In the genomic region with DNA sequence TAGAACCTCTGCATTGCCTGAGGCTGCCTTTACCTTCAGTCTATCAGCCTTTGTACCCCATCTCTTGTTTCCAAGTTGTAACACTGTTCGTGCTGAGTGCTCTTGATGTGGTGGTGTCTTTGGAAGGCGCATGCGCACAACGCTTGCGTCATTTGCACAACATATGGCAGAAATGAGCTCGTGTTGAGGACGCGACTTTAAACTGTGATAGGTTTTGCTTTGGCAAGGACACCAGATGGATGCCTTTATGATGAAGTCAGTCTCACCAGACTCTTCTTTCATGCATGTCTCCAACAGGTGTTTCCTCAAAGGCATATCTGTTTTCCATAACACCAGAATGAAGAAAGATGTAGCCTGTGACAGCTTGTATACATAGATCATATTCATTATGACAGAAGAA, we compare ENCODE assay signal across 26 mouse cellular contexts.
A peak's percentile ranks its signal among the peaks of the same experiment; 100 is the strongest.
DNase-seq lines count a peak whose midpoint lies in the region; ATAC-seq and TF ChIP-seq lines count a peak whose summit lies in the region.
"Had no signal": no experiment of that assay in that cellular context is flagged by ENCODE, and none has a peak within 500 bp of the region (broad histone marks: within the 10 kb centered on the region; RNA-seq: fewer than 3 reads in every experiment).

No protein-coding gene starts in this region.

- no peak overlapping the region for H3K9ac ChIP-seq in forebrain, postnatal 0 days
- no peak overlapping the region for H3K9ac ChIP-seq in CH12.LX (ENCODE audit: insufficient read depth, low read depth)
- H3K9ac ChIP-seq: embryonic facial prominence, embryonic 12.5 days; forebrain, embryonic 15.5 days; heart, embryonic 12.5 days; heart, embryonic 15.5 days; hindbrain, embryonic 13.5 days; intestine, embryonic 15.5 days had no signal

- no peak overlapping the region for H3K4me3 ChIP-seq in forebrain, postnatal 0 days (ENCODE audit: low read depth, low read length)
- no peak overlapping the region for H3K4me3 ChIP-seq in forebrain, embryonic 10.5 days
- H3K4me3 ChIP-seq in CH12.LX (replicated peaks in 1 of 3; ENCODE audit: low read depth in 2 of 3, low read length in 2 of 3, poor library complexity in 1 of 3) = peak overlapping the region in 2 of 3 experiments; percentile 2 to 13
- H3K4me3 ChIP-seq: embryonic facial prominence, embryonic 12.5 days; erythroblast, embryonic 14.5 days; forebrain, embryonic 15.5 days; heart, embryonic 12.5 days; heart, embryonic 15.5 days; hindbrain, embryonic 10.5 days; hindbrain, embryonic 13.5 days; intestine, embryonic 15.5 days had no signal

- no peaks in the 10 kb centered on the region for H3K27me3 ChIP-seq in forebrain, postnatal 0 days (ENCODE audit: insufficient read depth, low read length)
- H3K27me3 ChIP-seq in forebrain, embryonic 10.5 days (ENCODE audit: poor library complexity, severe bottlenecking) = no peaks in the 10 kb centered on the region
- H3K27me3 ChIP-seq in CH12.LX (replicated peaks) = no peaks in the 10 kb centered on the region
- H3K27me3 ChIP-seq: embryonic facial prominence, embryonic 12.5 days; forebrain, embryonic 15.5 days; heart, embryonic 15.5 days; hindbrain, embryonic 13.5 days; intestine, embryonic 15.5 days had no signal

- H3K27ac ChIP-seq in forebrain, postnatal 0 days (ENCODE audit: low read depth, low read length) = no peak overlapping the region
- no peak overlapping the region for H3K27ac ChIP-seq in forebrain, embryonic 10.5 days
- no peak overlapping the region for H3K27ac ChIP-seq in CH12.LX (ENCODE audit: insufficient read depth, low read depth)
- H3K27ac ChIP-seq: embryonic facial prominence, embryonic 12.5 days; forebrain, embryonic 15.5 days; heart, embryonic 15.5 days; hindbrain, embryonic 10.5 days; hindbrain, embryonic 13.5 days; intestine, embryonic 15.5 days had no signal

- dilution Hi-C loops in CH12.LX (cut with MboI; ENCODE audit: extremely low pct_ligation_motif_present, extremely low pct_unique_long_range_greater_than_20kb, low sequenced_read_pairs) = no loop called here

- H3K4me2 ChIP-seq in forebrain, postnatal 0 days (ENCODE audit: low read depth) = no peak overlapping the region
- H3K4me2 ChIP-seq in CH12.LX (ENCODE audit: insufficient read depth, low read depth, poor library complexity, severe bottlenecking) = peak overlapping the region; percentile 17
- H3K4me2 ChIP-seq: embryonic facial prominence, embryonic 12.5 days; forebrain, embryonic 15.5 days; heart, embryonic 12.5 days; heart, embryonic 15.5 days; hindbrain, embryonic 13.5 days; intestine, embryonic 15.5 days had no signal

- no peaks in the 10 kb centered on the region for H3K79me2 ChIP-seq in CH12.LX (replicated peaks; ENCODE audit: control insufficient read depth, extremely low read depth, insufficient read depth, poor library complexity, severe bottlenecking)

- no peak for ATAC-seq in forebrain, postnatal 0 days
- ATAC-seq: activated CD4-positive, CD25-positive, alpha-beta regulatory T cell, adult 4 months; CD4-positive, CD25-positive, alpha-beta regulatory T cell, adult 4 months; forebrain, embryonic 15.5 days; hindbrain, embryonic 16.5 days; intestine, embryonic 15.5 days had no signal

- 78% methylated on average over 8 of the region's 8 CpGs for WGBS in forebrain, postnatal 0 days
- 98% methylated on average over 8 of the region's 8 CpGs for WGBS in forebrain, embryonic 10.5 days

- peak; percentile 20 for DNase-seq in forebrain, postnatal 0 days
- no peak for DNase-seq in forebrain, embryonic 10.5 days (ENCODE audit: extremely low spot score, low spot score)
- DNase-seq in CH12.LX (ENCODE audit: extremely low read depth) = no peak
- DNase-seq in brain, embryonic 14.5 days (ENCODE audit: low read depth) = peak; percentile 44
- DNase-seq in mesoderm, embryonic 11.5 days (ENCODE audit: low read depth, low spot score) = peak; percentile 38
- no peak for DNase-seq in lung, postnatal 25 days (ENCODE audit: low spot score)
- DNase-seq: adrenal gland, adult 8-10 months; adrenal gland, postnatal 25 days; cerebellum, adult 18-20 months; cerebellum, adult 9-10 months; cerebellum, postnatal 14 days; gastrocnemius, postnatal 10 days; gastrocnemius, postnatal 36 days; heart, postnatal 10 days; heart, postnatal 36 days had no signal

- no peaks in the 10 kb centered on the region for H3K9me3 ChIP-seq in forebrain, postnatal 0 days (ENCODE audit: low read length)
- no peaks in the 10 kb centered on the region for H3K9me3 ChIP-seq in forebrain, embryonic 10.5 days
- peaks cover 4% of the 10 kb centered on the region for H3K9me3 ChIP-seq in CH12.LX (replicated peaks; ENCODE audit: low read length)
- H3K9me3 ChIP-seq: forebrain, embryonic 15.5 days; heart, embryonic 15.5 days; hindbrain, embryonic 10.5 days; hindbrain, embryonic 13.5 days; intestine, embryonic 15.5 days had no signal

- in situ Hi-C loops in CH12.LX (cut with MboI; ENCODE audit: low pct_ligation_motif_present, low pct_unique_long_range_greater_than_20kb, low sequenced_read_pairs) = no loop called here

- no peaks in the 10 kb centered on the region for H3K4me1 ChIP-seq in forebrain, postnatal 0 days (ENCODE audit: insufficient read depth)
- peaks cover 20% of the 10 kb centered on the region for H3K4me1 ChIP-seq in forebrain, embryonic 10.5 days
- H3K4me1 ChIP-seq in CH12.LX (ENCODE audit: control insufficient read depth in 1 of 2, insufficient read depth in 2 of 2) = peaks cover 4 to 17% of the 10 kb centered on the region in 2 experiments; a peak in 2 of 4 replicates
- H3K4me1 ChIP-seq: forebrain, embryonic 15.5 days; heart, embryonic 12.5 days; heart, embryonic 15.5 days; hindbrain, embryonic 13.5 days; intestine, embryonic 15.5 days had no signal

- H3K36me3 ChIP-seq in forebrain, postnatal 0 days (ENCODE audit: insufficient read depth) = no peaks in the 10 kb centered on the region
- no peaks in the 10 kb centered on the region for H3K36me3 ChIP-seq in forebrain, embryonic 10.5 days (replicated peaks)
- H3K36me3 ChIP-seq in CH12.LX (replicated peaks in 1 of 2; ENCODE audit: control insufficient read depth in 1 of 2, insufficient read depth in 1 of 2, low read length in 1 of 2) = no peaks in the 10 kb centered on the region
- H3K36me3 ChIP-seq: embryonic facial prominence, embryonic 12.5 days; forebrain, embryonic 15.5 days; heart, embryonic 12.5 days; heart, embryonic 15.5 days; hindbrain, embryonic 10.5 days; hindbrain, embryonic 13.5 days; intestine, embryonic 15.5 days had no signal

- TF ChIP-seq RAD21 in CH12.LX (IDR thresholded peaks at IDR 0.05; ENCODE audit: low read depth, low read length) = no peak

- TF ChIP-seq POLR2A in CH12.LX (IDR thresholded peaks at IDR 0.05; ENCODE audit: low read depth, low read length) = peak; percentile 24; the same call in 1 of the 2 replicates
- TF ChIP-seq POLR2A in brain, embryonic 14.5 days (IDR thresholded peaks at IDR 0.05; ENCODE audit: borderline replicate concordance, extremely low read depth, insufficient read depth, insufficient read length, poor library complexity, severe bottlenecking) = no peak

- no peak for TF ChIP-seq EP300 in CH12.LX (IDR thresholded peaks at IDR 0.05; ENCODE audit: low read length)

- no peak for TF ChIP-seq CTCF in forebrain, postnatal 0 days (IDR thresholded peaks at IDR 0.05; ENCODE audit: low read depth)
- no peak for TF ChIP-seq CTCF in CH12.LX (conservative IDR thresholded peaks at IDR 0.05 in 1 of 2, IDR thresholded peaks at IDR 0.05 in 1 of 2; ENCODE audit: low read depth in 2 of 2, low read length in 2 of 2)
- no peak for TF ChIP-seq CTCF in brain, embryonic 14.5 days (IDR thresholded peaks at IDR 0.05; ENCODE audit: borderline replicate concordance, extremely low read depth, insufficient read depth, insufficient read length)

TF ChIP-seq in CH12.LX, 34 proteins besides CTCF, POLR2A, EP300 and RAD21:
- no peak for TF ChIP-seq ZNF384 (IDR thresholded peaks at IDR 0.05; ENCODE audit: low read depth, low read length)
- 0 out of 2 replicates have a peak, but pooled peaks have one; percentile 16 for TF ChIP-seq TCF12 (IDR thresholded peaks at IDR 0.05; ENCODE audit: low read depth, low read length)
- peak; percentile 60 for TF ChIP-seq MYC (IDR thresholded peaks at IDR 0.05; ENCODE audit: low read depth, low read length)
- peak; percentile 81 for TF ChIP-seq NRF1 (IDR thresholded peaks at IDR 0.05; ENCODE audit: low read depth, low read length)
- TF ChIP-seq HCFC1 (IDR thresholded peaks at IDR 0.05; ENCODE audit: low read depth, low read length) = no peak
- TF ChIP-seq MAX (IDR thresholded peaks at IDR 0.05; ENCODE audit: low read length) = peak; percentile 53; the same call in 1 of the 2 replicates
- TF ChIP-seq CHD1 (IDR thresholded peaks at IDR 0.05; ENCODE audit: low read depth, low read length) = no peak
- no peak for TF ChIP-seq USF2 (conservative IDR thresholded peaks at IDR 0.05; ENCODE audit: low read depth, low read length)
- no peak for TF ChIP-seq ZKSCAN1 (IDR thresholded peaks at IDR 0.05; ENCODE audit: borderline replicate concordance, low read depth, low read length)
- TF ChIP-seq SMC3 (IDR thresholded peaks at IDR 0.05; ENCODE audit: low read depth, low read length) = no peak
- TF ChIP-seq BHLHE40 (IDR thresholded peaks at IDR 0.05; ENCODE audit: low read depth, low read length) = peak; percentile 35; the same call in 1 of the 2 replicates
- TF ChIP-seq SIN3A (IDR thresholded peaks at IDR 0.05; ENCODE audit: low read length) = peak; percentile 69; the same call in 1 of the 2 replicates
- peak; percentile 33; the same call in 1 of the 2 replicates for TF ChIP-seq NELFE (IDR thresholded peaks at IDR 0.05; ENCODE audit: low read depth, low read length)

Comparison
In these comparisons a context has a peak if more than half of its experiments do, and no peak if none do; other contexts are left out.
1. DNase-seq: peak in forebrain, postnatal 0 days (single experiment), brain, embryonic 14.5 days (single experiment) and mesoderm, embryonic 11.5 days (single experiment); none in forebrain, embryonic 10.5 days (single experiment), CH12.LX (single experiment) and lung, postnatal 25 days (single experiment).
2. H3K4me3 ChIP-seq: peak in CH12.LX (2 of 3); none in forebrain, postnatal 0 days (single experiment) and forebrain, embryonic 10.5 days (single experiment).